Mouse (Mus musculus) spleen, adult 12 weeks (tissue): Measurements from ENCODE around the gene Sdccag8.

ENCODE experiments used
- DNase-seq: peaks from one replicate; pipeline ENCODE4 v3.0.0; 2022; ENCODE audit warnings: low spot score

Sdccag8 gene

GRCm38 (mm10) chr1:177054891-177055290 lies 240.4 kb downstream of the Sdccag8 start:
- DNase-seq, result no peak

- DNase-seq, result no peak
These were observed 247.3 kb downstream of the Sdccag8 start for GRCm38 (mm10) chr1:177061761-177062160.

GRCm38 (mm10) chr1:177065732-177066131 lies 251.3 kb downstream of the Sdccag8 start:
- no peak for DNase-seq

GRCm38 (mm10) chr1:177067123-177067646 lies 252.7 kb downstream of the Sdccag8 start:
- DNase-seq, result no peak

- no peak for DNase-seq
These were observed 254.7 kb downstream of the Sdccag8 start for GRCm38 (mm10) chr1:177069161-177069560.
